Mouse (Mus musculus): ENCODE data around the gene Pitx2.

The Pitx2 gene

GRCm38 (mm10) chr3:129215751-129216331, 16.2 kb downstream of the Pitx2 start:
- in situ Hi-C loops (cut with MboI, MseI), result loop anchor here (25.0 kb wide), 2 partner anchors 1429 to 1579 kb away; partner anchors contain the start of genes Alpk1, Neurog2 and Tifa

GRCm38 (mm10) chr3:129216491-129216890, 16.8 kb downstream of the Pitx2 start:
- in situ Hi-C loops (cut with MboI, MseI), result loop anchor here (25.0 kb wide), 2 partner anchors 1429 to 1579 kb away; partner anchors contain the start of genes Alpk1, Neurog2 and Tifa

- in situ Hi-C loops (cut with MboI, MseI), result loop anchor here (25.0 kb wide), 2 partner anchors 1430 to 1580 kb away; partner anchors contain the start of genes Alpk1, Neurog2 and Tifa
Observed at GRCm38 (mm10) chr3:129216911-129217561, 17.4 kb downstream of the Pitx2 start.

GRCm38 (mm10) chr3:129217862-129218370, 18.2 kb downstream of the Pitx2 start:
- in situ Hi-C loops (cut with MboI, MseI), result loop anchor here (25.0 kb wide), 2 partner anchors 1431 to 1581 kb away; partner anchors contain the start of genes Alpk1, Neurog2 and Tifa

DNA sequence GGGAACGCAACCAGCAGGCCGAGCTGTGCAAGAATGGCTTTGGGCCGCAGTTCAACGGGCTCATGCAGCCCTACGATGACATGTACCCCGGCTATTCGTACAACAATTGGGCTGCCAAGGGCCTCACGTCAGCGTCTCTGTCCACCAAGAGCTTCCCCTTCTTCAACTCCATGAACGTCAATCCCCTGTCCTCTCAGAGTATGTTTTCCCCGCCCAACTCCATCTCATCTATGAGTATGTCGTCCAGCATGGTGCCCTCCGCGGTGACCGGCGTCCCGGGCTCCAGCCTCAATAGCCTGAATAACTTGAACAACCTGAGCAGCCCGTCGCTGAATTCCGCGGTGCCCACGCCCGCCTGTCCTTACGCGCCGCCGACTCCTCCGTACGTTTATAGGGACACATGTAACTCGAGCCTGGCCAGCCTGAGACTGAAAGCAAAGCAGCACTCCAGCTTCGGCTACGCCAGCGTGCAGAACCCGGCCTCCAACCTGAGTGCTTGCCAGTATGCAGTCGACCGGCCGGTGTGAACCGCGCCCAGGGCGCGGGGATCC, 18.8 kb downstream of the Pitx2 start:
- in situ Hi-C loops (cut with MboI, MseI), result loop anchor here (25.0 kb wide), 2 partner anchors 1431 to 1581 kb away; partner anchors contain the start of genes Alpk1, Neurog2 and Tifa

DNA sequence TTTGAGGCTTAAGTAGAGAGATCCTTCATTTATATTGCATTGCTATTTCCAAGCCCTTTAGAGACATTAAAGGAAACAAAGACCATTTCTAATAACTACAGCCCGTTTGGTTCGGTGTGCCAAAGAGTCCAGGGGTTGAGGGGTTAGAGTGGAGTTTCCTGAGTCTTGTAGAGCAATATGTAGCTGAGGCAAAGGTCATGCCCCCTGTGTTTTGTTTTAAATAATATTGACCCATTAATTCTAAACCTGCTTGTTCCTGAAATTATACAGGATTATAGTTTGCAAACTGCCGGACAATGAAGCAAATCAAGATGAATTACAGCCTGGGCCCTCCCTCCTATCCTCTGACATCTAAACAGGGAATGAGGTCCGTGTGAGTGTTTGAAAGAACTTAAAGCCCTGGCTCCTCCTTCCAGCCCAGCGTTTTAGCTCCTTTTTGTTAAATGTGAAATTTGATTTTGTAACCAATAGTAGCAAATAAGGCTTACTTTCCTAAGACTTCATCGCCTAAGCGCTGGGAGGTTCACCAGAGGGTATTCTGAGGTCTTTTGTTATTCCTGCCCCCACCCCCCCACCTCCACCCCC, 20.5 kb downstream of the Pitx2 start:
- in situ Hi-C loops (cut with MboI, MseI), result loop anchor here (25.0 kb wide), 2 partner anchors 1433 to 1583 kb away; partner anchors contain the start of genes Alpk1, Neurog2 and Tifa

GRCm38 (mm10) chr3:129220681-129221379, 21.2 kb downstream of the Pitx2 start:
- in situ Hi-C loops (cut with MboI, MseI), result loop anchor here (25.0 kb wide), 2 partner anchors 1434 to 1584 kb away; partner anchors contain the start of genes Alpk1, Neurog2 and Tifa

- in situ Hi-C loops (cut with MboI, MseI), result loop anchor here (25.0 kb wide), 2 partner anchors 1434 to 1584 kb away; partner anchors contain the start of genes Alpk1, Neurog2 and Tifa
Observed at GRCm38 (mm10) chr3:129221380-129222260, 21.9 kb downstream of the Pitx2 start.

- in situ Hi-C loops (cut with MboI, MseI), result loop anchor here (25.0 kb wide), 2 partner anchors 1435 to 1585 kb away; partner anchors contain the start of genes Alpk1, Neurog2 and Tifa
Observed at GRCm38 (mm10) chr3:129222448-129223290, 23.0 kb downstream of the Pitx2 start.

- in situ Hi-C loops (cut with MboI, MseI), result loop anchor here (25.0 kb wide), 2 partner anchors 1436 to 1586 kb away; partner anchors contain the start of genes Alpk1, Neurog2 and Tifa
Observed at GRCm38 (mm10) chr3:129223401-129223800, 23.7 kb downstream of the Pitx2 start.

- in situ Hi-C loops (cut with MboI, MseI), result loop anchor here (25.0 kb wide), 2 partner anchors 1437 to 1587 kb away; partner anchors contain the start of genes Alpk1, Neurog2 and Tifa
Observed at GRCm38 (mm10) chr3:129223964-129224805, 24.5 kb downstream of the Pitx2 start.

DNA sequence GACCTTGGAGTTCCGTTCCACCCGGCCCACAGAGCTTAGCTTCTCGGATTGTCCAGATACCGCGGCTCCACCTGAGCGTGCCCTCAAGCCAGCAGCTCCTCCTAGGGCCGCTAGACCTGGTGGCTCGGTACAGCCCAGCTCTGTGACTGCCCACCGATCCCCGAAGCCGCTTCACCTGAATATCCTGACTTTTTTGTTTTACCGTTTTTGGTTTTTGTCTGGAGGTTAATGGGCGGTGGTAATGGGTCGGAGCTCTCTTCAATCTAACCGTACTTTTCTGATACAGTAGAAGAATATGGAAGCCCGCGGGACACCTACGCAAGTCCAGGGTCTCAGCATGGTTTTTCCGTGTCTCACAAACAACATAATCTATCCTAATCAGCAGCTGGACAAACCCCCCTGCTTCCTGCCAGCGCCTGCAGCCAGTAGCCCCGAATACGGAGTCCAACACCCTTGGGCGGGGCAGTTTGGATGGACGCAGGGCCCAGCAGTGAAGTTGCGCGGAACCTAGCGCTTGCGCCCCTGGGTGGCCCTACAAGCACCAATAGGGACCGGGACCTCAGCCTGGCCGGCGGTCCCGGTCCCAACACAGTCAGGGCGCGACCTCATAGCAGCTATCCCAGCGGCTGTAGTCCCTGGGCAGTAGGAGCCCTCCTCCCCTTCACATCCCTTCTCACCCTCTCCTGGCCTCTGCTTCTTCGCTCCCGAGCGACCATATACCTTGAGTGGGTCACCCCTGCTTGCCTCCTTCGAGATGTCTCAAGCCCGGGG, 25.3 kb downstream of the Pitx2 start:
- in situ Hi-C loops (cut with MboI, MseI), result loop anchor here (25.0 kb wide), 2 partner anchors 1438 to 1588 kb away; partner anchors contain the start of genes Alpk1, Neurog2 and Tifa

DNA sequence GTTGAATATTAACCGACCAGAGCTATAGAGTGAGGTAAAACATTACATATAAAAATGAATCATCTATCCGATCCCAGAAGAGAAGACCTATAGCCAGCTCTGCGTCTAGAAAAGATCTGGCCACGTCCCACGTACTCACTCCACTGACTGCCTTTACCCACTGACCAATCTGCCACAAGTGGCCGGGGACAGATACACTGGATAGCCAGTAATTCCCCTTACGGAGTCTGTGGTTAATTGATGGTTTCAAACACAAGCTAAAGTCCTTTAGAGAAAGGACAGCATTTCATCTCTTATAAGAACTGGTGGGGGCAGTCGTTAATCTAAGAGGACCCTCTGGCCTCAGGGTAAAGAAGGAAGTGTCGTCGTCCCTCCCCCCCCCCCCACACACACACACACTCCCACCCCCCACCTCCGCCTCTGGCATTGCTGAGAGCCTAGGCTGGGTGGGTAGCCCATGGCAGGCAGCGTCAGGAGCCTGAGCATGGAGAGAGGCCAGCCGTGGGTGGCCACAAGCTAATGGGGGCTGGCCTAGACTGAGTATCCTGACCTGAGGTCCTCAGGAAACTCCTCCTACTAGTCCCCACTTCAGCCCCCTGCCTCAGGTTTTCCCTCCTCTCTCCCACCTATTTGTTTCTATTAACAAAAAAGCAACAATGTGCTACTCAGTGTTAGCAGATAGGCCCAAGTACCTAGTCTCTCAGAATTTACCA, 26.1 kb downstream of the Pitx2 start:
- in situ Hi-C loops (cut with MboI, MseI), result no loop called here

DNA sequence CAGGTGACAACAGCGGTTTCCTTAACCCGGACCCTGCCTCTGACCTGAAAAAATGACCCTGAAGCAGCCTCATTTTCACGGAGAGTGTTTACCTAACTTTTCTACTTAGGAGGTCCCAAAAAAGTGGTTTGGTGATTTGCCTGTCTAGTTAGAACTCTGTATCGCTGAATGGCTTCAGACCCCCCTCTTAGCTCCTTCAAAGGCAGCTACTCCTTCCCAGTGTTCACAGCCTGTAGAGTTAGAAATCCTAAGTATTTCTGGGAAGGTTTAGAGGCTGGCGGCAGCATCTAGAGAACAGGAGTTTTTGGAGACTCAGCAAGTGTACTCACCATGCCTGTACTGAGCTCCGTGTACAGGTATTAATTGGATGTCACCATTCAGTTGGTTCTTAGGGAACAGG, 27.0 kb downstream of the Pitx2 start:
- in situ Hi-C loops (cut with MboI, MseI), result no loop called here

DNA sequence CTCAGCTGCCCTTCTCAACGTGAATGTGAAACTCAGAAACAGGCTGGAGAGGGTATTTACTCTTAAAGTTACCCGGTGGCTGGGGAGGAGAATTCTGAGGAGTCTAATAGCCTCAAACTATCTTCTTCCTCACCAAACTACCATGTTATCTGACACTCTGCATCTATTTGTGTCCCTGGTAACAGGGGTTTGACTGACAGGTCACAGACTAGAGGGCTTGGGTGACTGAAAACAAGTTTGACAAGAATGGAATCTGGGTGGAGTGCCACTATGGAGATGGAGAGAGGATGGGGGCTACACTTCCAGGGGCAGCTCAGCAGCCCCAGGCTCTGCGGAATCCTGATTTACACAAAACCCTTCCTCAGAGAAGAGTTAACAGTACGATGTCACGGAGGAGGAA, 27.7 kb downstream of the Pitx2 start:
- in situ Hi-C loops (cut with MboI, MseI), result no loop called here

- in situ Hi-C loops (cut with MboI, MseI), result no loop called here
Observed at GRCm38 (mm10) chr3:129238010-129238409, 38.3 kb downstream of the Pitx2 start.
